Mouse (Mus musculus) frontal cortex, postnatal 10 days (tissue): ENCODE measurements at regions not wholly inside any gene's neighbourhood (a gene's known extent, or its start where the extent isn't known, plus 50 kb on each side); places are given as distances from the start of the nearest gene placed in this dataset.

ENCODE experiments used
- DNase-seq, 2 experiments: peaks; one replicate each; pipeline ENCODE4 v3.0.0; 2022; ENCODE audit warnings: low spot score in 2 of 2, mixed read lengths in 1 of 2

DNA sequence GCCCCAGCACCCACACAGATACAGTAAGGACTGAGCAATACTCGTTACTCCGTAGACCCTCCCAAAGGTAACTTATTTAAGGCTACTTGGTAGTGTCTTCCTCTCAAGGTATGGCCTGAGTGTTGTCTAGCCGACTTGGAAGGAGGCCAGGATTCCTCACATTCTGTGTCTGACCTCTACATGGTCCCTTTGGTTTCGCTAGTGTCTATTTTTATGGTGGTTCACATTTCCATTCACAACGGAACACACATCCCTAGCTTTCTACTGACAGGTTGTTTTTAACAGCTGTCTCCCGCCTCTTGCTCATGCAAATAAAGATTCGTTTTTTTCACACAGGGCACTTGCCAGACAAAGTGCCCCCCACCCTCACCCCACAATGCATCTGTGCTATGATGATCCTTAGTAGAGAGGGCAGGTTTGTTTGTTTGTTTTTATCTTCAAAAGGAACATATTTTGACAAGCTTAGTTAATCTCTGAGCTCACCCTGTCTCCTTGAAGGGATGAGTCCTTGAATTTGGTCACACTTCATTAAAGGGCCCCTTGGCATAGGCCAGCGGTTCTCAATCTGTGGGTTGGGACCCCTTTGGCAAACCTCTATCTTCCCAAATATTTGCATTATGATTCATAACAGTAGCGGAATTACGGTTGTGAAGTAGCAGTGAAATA, 52.7 kb downstream of the Phlda1 start:
- DNase-seq = no peak

DNA sequence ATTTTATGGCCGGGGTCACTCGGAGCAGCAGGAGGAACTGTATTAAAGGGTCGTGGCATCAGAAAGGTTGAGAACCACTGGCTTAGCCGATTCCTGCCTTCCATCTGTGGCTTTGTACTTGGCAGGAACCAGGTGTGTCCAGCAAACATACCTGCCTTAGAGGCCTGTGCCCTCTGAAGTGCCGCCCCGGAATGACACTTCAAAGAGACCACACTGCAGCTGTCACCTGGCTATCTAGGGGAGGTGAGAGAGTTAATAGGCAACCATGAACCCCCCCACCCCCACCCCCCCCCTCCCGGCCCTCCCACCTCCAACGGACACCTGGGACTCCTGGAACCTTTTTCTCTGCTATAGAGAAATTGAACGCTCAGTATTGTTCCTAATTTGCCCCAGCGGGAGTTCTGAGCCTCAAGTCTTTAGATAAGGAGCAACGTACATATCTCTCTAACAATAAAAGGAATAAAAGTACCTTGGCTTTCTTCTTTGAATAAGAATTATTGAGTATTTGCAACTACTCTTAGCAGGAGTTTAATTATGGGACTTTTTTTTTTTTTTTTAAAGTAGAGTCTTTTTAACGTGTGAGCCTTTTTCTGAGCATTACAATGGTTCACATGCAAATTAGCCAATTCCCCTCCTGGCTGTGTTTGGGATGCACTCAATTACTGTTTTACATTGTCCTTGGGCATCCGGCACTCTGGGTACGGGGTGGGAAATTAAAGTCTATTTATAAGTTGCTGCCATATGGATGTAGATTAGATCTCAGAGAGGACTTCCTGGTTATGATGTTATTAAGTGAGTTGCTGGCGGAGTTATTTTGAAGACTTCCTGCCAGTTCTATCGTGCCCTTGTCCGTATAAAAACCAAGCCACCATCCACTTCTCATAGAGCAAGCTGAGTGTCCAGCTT, 53.5 kb downstream of the Phlda1 start:
- DNase-seq = no peak

DNA sequence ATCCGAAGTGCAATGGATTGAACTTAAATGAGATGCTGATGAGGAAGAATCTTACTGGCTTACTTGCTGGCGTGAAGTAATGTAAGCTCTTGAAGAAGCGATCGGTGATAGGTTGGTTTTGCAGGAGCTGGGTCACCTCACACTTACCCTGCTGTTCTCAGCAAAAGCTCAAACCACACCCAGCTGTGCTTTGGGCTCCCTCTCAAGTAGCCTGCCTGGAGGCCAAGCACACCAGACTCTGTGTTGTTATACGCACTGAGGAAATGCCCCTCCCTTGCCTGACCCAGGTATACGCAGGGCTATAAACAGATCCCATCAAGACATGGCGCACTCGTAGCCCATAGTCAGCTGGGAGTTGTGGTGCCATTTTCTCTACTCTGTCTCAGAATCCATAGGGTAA, 56.5 kb downstream of the Phlda1 start:
- no peak for DNase-seq

DNA sequence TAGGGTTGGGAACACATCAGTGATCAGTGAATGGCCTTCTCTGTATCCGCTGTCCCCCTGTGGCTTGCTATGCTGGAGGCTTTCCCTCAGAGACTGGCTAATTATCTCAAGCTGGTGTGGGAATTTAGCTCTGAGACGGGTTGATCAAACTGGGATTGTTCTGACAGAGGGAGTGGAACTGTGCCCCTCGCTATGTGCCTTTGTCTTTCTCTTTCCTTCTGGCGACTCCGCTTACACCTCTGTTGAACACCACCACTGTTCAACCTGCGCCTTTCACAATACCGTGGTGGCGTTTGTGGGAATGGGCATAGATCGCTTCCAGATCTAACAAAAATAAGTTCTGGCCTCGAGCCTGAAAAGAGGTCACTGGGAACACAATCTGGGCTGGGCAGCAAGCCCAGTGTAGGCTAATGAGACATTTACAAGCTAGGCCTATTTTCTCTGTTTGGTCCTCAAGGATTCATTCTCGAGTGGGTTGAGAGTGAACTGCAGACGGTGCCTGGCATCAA, 60.8 kb downstream of the Phlda1 start:
- peak; percentile 56 to 68 for DNase-seq

DNA sequence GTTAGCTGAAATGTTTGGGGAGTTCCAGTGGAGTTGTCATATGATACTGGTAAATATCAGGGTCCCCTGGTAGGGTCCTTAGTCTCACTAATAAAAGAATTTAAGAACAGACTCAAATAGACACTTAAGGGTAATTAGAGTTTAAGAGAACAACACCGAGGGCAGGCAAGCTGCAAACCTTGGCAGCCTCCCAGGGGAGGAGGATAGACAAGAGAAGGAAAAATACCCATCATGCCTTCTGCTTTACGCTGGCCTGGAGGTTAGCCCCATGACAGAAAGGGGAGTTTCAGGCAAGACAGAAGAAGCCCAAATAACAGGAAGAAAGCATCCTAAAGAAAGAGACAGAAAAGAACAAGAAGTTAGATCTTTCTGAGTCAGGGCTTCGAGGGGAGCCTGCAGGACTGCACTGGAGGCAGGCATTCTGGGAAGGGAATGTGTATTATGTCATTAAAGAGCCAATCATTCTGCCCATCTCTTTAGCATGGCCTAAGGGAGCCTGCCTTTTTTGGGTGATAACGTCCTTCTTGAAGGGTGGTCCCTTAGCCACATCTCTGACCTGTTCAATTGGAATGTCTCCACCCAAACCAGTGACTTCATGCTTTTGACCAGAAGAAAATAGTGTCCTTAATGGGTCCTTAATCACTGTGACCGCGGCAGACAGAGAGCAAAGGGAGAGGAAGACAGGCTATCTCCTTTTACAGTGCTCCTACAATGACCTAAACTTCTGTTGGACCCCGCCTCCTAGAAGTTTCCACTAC, 64.6 kb downstream of the Phlda1 start:
- DNase-seq = no peak

DNA sequence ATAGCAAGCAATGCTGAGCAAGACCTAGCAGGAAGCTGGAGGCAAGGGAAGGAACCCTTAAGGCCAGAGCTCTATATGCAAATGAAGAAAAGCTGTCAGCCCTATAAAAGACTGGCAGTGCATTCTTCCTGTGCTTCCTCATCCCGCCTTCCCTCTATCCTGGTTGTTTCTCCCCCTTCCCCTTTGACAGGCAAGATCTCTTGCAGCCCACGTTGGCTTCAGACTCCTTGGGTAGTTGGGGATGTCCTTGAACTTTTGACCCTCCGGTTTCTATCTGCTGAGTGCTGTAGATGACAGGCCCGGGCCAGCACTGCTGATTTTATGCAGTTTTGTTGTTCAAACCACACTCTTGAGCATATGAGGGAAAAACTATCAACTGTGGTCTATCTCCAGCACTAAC, 68.1 kb downstream of the Phlda1 start:
- no peak for DNase-seq

DNA sequence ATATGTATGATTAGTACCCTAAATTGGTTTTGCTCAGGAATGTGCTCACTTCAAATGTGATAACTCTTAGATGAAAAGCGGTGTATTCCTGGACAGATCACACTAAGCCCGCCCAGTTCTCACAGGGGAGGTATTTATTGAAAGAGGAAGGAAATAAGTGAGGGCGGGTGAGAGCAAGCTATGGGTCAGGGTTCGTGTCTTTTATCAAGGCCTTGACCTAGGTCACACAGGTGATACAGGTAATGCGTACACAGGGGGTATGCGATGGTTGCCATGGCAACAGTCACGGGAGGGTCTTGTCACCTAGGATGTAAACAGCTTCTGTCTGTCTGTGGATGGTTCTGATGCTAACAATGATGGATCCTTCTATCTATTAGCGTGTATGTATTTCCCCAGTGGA, 68.7 kb downstream of the Phlda1 start:
- no peak for DNase-seq

DNA sequence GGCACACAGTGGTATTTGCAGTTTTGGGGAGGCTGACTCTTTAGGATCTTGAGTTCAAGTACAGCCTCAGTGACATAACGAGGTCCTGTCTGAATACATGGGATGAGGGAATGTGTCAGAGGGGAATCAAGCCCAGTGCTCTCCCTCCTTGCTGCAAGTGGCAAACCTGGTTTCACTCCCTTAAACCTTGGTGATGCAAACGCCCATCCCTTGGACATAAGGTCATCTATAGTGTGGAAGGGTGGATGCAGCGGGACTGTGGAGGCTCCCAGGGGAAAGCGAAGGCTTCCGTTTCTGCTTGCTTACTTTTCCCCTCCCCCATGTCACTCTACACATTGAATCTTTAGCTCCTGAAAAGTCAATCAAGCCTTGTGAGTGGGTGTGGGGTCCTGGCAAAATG, 69.2 kb downstream of the Phlda1 start:
- DNase-seq = no peak

DNA sequence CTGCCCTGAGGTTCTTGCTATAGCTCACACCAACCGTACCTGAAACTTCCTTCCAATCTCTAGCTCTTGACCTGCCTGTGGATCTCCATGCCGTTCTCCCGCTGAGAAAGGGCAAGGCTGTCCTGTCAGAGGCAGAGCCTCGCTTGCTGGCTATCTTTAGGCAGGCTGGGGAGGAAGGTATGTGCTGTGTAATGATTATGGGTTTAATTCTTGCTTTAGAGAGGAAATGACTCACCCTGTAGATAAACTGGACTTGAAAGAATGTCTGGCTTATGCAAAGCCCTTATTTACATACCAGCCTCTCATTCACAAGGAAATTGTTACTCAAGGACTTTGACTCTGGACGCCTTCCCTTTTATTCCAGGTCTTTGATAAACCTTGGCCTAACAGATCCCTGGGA, 69.8 kb downstream of the Phlda1 start:
- DNase-seq = no peak

DNA sequence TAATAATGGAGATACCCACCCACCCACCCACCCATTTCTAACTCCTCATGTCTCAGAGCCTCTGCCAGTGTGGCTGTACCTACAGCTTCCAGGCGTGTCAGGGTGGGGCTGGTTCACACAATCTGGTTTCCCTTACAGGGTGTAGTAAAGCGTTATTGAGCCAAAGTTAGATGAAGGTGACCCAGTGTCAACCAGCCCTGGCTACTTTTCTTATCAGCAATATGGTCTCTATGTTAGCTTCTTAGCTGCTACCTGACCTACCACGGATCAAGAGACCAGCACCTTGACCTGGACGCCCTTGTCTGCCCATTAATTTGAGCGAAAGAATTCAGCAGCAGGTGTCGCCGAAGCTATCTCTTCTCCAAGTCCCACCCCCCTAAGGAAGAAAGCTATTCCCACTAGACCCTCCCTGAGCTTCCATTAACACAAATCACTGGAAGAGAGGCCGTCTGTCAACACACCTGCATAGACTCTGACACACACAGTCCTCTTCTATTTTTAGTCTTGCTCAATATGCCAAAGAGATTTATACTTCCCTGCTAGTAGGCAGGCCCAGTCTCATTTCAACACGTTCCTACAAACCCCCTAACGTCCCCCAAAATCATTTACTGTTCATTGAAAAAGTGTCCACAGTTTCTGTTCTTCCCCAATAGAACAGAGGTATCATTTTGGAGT, 70.4 kb downstream of the Phlda1 start:
- DNase-seq = no peak

DNA sequence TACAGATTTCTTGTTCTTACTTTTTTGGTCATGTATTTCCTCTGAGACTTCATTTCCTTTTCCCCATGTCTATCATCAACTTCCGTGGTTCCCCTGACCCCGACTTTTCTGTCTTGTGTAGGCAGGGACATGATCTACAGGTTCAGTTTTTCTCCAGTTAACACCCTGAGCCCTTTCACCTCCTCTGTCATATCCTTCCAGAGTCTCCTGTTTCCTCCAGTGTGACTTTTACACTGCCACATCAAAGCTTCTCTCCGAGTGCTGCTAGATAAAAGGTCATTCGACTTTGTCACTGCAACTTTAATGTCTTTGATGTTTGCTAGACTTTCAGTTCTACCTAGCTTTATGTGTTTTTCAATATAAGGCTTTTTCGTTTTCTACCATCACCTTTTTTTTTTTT, 72.5 kb downstream of the Phlda1 start:
- no peak for DNase-seq

DNA sequence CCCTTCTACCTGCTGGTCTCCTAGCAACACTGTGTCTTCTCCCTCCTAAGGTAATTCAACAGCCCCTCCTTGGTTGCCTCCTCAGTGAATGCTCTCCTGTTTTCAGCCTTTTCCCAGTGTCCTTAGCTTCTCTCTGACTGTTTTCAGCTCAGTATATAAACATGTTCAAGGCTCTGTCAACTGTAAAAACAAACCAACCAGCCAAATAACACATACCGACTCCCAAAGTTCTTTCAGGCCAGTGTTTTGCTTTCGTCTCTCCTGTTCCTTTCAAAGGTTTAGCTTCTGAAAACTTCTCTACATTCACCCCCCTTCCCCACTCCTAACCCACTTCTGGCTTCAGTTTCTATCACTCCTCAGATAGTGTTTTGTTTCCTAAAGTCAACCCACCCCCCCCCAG, 73.4 kb downstream of the Phlda1 start:
- no peak for DNase-seq

DNA sequence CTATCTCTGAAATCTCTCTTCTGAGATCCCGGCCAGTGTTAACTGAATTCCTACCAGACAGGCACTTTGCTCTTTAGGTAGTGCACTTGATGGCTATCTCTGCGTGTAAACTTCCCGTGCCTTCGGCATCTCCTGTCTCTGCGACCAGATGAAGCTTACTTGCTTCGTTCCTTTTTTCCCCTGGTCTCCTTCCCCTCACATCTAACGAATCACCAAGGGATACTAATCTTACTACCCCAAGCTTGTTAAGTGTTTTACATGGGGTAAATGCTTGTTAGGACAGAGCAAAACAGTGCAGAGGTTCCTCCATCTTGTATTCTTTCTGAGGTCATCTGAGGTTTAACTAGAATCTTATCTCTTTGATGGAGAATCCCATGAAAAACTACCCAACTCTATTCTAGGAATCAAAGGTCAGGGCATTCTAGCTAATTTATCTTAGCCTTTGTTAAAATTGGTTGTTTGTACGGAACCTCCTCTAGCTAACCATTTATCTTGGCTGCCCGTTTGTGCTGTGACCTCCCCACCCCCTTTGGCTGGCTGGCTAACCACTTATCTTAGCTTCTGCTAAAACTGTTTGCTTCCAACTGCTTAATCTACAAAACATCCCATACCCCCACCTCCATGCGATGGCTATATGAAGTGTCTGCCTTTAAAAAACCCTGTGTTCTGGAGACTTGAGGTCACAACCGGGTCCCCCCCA, 74.5 kb downstream of the Phlda1 start:
- DNase-seq = no peak

DNA sequence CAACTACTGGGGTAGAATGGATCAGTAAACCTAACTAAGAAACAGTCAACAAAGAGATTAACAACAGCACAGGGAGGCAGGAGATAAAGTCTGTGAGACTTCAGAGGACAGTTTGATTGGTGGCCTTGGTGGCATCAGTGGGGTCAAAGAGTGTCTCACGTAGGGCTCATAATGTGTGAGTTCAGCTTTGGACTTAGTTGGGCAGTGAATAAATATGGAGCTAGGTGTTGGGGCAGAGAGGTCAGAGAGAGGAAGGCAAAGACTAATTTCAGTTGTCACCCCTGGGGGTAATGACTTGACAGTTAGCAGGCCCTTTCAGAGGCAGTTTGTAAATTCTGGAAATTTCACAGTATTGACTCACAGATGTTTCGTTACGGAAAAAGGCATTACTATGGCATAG, 75.8 kb downstream of the Phlda1 start:
- no peak for DNase-seq

DNA sequence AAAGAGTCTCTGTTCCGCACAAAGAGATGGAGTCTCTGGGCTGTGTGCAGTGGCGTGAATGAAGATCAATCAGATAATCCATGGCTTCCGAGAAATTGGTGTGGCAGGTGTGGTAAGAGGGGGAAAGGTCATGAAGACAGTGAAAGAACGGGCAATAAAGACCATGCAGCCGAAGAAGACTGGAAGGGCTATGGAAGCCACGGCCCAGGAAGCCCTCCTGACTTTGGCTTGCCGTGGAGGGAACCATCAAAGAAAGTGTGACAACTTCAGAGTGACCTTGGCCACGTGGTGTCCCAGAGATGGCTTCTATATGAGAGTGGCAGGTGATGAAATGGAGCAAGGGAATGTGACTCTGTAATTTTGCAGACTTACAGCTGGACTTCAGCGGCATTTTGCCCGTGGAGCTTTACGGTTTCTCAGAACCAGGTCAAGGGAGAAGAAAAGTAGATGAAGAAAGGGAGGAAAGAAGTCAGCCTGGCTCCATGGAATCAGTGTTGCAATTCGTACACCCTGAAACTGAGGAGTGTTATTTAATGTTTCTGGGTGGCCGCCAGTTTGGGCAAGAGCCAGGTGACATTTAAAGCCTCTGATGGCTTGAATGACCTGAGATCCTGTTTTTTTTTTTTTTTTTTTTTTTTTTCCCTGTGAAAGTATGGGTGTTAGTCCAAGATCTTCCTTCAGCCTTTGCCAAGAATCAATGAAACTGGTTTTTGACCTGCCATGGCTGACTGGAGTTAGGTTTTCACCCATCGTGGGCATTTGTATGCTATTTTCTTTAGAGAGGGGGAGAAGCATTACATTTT, 76.4 kb downstream of the Phlda1 start:
- no peak for DNase-seq

DNA sequence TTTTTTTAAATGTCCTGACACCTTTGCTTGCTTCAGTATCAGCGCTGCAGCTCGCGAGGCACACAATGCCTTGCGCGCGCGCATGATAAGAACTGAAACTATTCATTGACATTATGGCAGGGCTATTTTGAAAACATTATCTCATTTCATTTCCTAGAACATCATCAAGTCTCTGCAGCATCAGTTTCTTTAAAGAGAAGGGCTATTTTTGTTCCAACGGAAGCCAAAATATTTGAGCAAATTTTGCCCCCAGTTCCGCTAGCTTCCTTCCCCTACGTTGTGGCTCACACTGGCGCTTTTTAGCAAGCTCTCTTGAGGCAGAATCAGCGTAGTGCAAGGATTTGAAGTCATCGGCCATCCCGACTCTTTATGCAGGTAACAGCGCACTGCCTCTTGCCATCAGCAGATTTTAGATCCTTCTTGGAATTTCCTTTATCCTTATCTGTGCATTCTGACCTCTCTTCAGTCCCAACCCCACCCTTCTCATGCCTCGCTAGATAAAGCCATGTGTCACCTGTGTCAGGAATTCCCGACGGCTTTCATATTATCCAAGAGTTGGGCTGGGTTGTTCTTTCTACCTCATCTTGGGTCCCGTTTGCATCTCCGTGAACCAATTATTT, 77.1 kb downstream of the Phlda1 start:
- DNase-seq = no peak

DNA sequence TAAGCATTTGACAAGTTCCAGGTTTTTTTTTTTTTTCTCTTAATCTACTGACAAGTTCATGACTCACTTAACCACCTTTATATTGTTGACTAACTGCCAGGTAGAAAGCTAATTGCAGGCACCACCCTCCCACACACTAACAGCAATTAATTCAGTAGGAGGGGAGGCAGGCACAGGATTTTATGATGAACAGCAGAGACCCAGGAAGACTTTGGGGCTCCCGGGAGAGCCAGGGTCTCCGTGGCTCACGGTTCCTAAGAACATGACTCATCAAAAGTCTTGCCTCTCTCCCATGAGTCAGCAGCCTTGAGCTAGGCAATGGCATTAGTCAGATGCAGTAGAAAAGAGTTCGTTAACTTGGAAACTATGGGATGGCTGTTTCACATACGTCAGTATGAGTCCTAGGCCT, 77.7 kb downstream of the Phlda1 start:
- no peak for DNase-seq

DNA sequence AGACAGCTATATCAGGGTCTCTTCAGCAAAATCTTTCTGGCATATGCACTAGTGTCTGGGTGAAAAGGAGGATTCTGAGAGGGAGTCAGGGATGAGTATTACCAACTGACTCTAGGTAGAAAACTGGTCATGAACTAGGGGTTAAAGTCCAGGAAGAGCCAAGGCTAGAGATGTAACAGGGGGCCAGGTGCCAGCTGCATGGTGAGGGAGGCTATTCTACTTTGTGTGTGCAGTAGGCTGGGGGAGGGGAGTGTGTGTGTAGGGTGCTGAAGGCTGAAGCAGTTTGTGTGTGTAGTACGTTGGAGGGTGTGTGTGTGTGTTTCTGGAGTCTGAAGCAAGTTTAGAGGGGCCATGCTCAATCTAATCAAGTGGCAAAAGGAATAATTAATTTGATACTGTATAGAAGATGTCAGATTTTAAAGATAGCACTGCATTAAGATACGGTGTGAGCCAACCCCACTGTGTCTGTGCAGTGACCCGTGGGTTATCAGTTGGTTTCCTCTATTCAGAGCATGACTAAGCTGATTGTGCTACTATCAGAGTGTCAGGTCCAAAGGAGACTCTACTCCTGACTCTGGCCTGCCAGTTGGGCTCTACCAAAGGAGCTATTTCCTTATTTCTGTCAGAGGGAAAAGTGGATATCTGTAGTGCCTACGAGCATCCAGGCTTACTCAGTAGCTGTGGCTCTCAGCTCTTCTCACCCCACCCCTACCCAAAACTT, 82.0 kb downstream of the Phlda1 start:
- no peak for DNase-seq

DNA sequence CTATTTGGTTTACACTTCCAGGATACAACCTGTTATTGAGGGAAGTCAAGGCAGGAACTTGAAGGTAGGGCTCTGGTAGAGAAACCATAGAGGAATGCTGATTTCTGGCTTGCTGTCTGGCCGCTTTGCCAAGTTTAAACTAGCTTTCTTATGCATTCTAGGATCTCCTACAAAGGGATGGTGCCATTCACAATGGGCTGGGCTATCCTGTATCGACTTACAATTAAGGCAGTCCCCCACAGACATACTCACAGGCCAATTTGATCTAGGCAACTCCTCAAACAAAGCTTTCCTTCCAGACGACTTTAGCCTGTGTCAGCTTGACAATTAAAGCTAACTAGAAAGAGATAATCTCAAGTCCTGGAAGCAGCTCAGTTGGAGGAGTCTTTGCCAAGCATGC, 83.1 kb downstream of the Phlda1 start:
- no peak for DNase-seq
